Mouse (Mus musculus) embryonic facial prominence, embryonic 14.5 days (tissue): ENCODE results near the gene Dact2. TPM values are rescaled to one million over a fixed set of nuclear protein-coding genes. Genes with fewer than 3 reads are reported as not detected.
A peak's percentile ranks its signal among the peaks of the same experiment; 100 is the strongest.

ENCODE experiments used
- ATAC-seq: fragments of 200-750 bp; cut with Nextera tagmentation; 2 replicates; pipeline ENCODE4 v1.8.0; 2017; ENCODE audit warnings: low read depth, moderate number of reproducible peaks, moderate TSS enrichment
- DNase-seq: peaks from one replicate; pipeline ENCODE4 v3.0.0-alpha.2; 2015; ENCODE audit warnings: low spot score
- H3K27ac ChIP-seq: fragments of 300-500 bp; sonication (generic); replicated peaks from 2 replicates; pipeline ENCODE4 v1.5.1; 2014; ENCODE audit warnings: low read depth, mild to moderate bottlenecking, low read length, moderate library complexity
- H3K27me3 ChIP-seq: fragments of 300-500 bp; sonication (generic); replicated peaks from 2 replicates; pipeline ENCODE4 v1.6.1; 2014; ENCODE audit warnings: low read length; ENCODE audit not compliant: control insufficient read depth, insufficient read depth
- H3K36me3 ChIP-seq: fragments of 300-500 bp; sonication (generic); 2 replicates; pipeline ENCODE4 v1.6.1; 2014; ENCODE audit warnings: low read length, mixed read lengths; ENCODE audit not compliant: control insufficient read depth, insufficient read depth
- H3K4me1 ChIP-seq: fragments of 300-500 bp; sonication (generic); 2 replicates; pipeline ENCODE4 v1.6.1; 2014; ENCODE audit warnings: antibody characterized with exemption, low read length; ENCODE audit not compliant: control insufficient read depth, insufficient read depth
- H3K4me2 ChIP-seq: fragments of 300-500 bp; sonication (generic); 2 replicates; pipeline ENCODE4 v1.6.1; 2014; ENCODE audit warnings: low read depth, mild to moderate bottlenecking, low read length, moderate library complexity, mixed read lengths
- H3K4me3 ChIP-seq: fragments of 300-500 bp; sonication (generic); 2 replicates; pipeline ENCODE4 v1.5.1; 2014; ENCODE audit warnings: low read depth, mild to moderate bottlenecking, low read length
- H3K9ac ChIP-seq: fragments of 300-500 bp; sonication (generic); 2 replicates; pipeline ENCODE4 v1.6.1; 2014; ENCODE audit warnings: low read depth, mild to moderate bottlenecking, low read length, moderate library complexity, mixed read lengths
- H3K9me3 ChIP-seq: fragments of 300-500 bp; sonication (generic); 2 replicates; pipeline ENCODE4 v1.6.1; 2016; ENCODE audit warnings: low read length; ENCODE audit not compliant: control insufficient read depth
- WGBS: fragments of 180-500 bp; shearing (Covaris S2); extraction: QIAGEN DNeasy Blood & Tissue Kit; methylation state at CpG from one replicate; pipeline ENCODE4 v1.1.7; 2014; 5-methylcytosine and 5-hydroxymethylcytosine counted together
- polyA plus RNA-seq: library from polyadenylated mRNA; unstranded; fragments of >200 nt; fragmentation: Nextera tagmentation; extraction: Ambion mirVana; gene quantifications from 2 replicates; pipeline ENCODE4 v1.2.1, GENCODE M21; 2014

Dact2 gene
- polyA plus RNA-seq, 1 experiment from 2014 or later, result 4.4 TPM

DNA sequence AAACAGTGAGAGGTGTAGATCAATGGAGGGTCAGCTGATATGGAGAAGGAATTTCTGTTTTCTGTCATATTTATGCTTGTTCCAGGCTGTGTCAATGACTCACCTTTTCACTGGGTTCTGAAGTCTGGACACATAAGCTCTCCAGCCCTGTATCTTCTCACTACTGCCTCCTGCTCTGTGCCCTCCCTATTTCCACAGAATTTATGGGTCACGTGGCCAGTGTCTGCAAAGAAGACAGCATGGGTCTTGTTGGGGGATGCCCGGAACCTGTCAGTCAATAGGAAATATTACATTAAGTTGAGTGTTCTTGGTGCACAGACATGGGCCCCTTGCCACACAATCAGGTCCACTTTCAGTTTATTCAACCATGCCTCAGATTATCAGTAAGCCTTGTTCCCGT, 1.1 kb upstream of the Dact2 start:
- no peak for DNase-seq
- no peak overlapping the region for H3K27ac ChIP-seq
- H3K27me3 ChIP-seq, result peaks cover 45% of the 10 kb centered on the region
- H3K9me3 ChIP-seq, result no peaks in the 10 kb centered on the region
- no peak overlapping the region for H3K4me2 ChIP-seq
- WGBS, result 79% methylated on average over 3 of the region's 3 CpGs
- no peak overlapping the region for H3K4me3 ChIP-seq
- ATAC-seq, result no peak
- H3K9ac ChIP-seq, result no peak overlapping the region
- H3K4me1 ChIP-seq, result peaks cover 26% of the 10 kb centered on the region
- no peaks in the 10 kb centered on the region for H3K36me3 ChIP-seq

DNA sequence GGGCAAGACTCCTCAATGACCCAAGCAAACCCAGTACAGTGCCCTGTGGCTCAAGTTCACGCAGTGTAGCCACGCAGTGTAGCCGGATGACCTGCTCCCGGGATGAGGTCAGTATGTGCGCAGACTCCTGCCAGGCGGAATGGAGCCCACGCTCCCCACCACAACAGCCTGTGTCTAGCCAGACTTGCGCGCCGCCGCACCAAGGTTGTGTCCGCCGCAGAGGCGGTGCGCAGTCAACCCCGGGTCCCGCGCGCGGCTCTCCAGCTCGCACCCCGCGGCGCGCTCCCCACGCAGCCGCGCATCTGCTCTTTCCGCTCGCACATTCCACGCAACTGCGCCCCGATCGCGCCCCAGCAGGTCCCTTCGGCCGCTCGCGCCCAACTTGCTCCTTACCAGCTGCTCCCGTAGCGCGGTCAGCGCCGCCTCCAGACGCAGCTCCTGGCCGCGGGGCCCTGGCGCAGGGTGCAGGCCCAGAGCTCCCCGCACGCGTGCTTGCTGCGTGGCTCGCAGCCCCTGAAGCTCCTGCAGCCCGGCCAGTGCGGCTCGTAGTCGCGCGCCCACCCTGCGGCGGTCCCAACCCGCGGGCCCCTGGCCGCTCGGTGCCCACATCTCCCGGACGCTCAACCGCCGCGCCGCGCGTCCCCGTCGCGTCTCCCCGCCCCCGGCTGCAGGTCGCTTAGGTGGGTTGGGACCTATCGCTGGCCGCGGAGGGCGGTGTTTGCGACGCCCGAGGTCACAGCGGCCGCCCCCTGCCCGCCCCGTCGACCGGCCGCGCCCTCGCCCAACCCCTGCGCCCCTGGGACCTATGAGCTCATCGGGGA, 773 bp downstream of the Dact2 start:
- peak; percentile 34 for DNase-seq
- under 1% methylated on average over 64 of the region's 97 CpGs for WGBS
- Histone ChIP-seq H3K9me3 (no peaks in the 10 kb centered on the region), H3K4me1 (peaks cover 28% of the 10 kb centered on the region), H3K4me2 (peak overlapping the region; percentile 93), H3K36me3 (no peaks in the 10 kb centered on the region), H3K27ac (no peak overlapping the region), H3K27me3 (peaks cover 45% of the 10 kb centered on the region), H3K9ac (peak overlapping the region; percentile 79), H3K4me3 (peak overlapping the region; percentile 69)
- peak; percentile 45 for ATAC-seq

- Histone ChIP-seq H3K36me3 (no peaks in the 10 kb centered on the region), H3K4me1 (peaks cover 28% of the 10 kb centered on the region), H3K9ac (peak overlapping the region; percentile 79), H3K9me3 (no peaks in the 10 kb centered on the region), H3K4me3 (peak overlapping the region; percentile 69), H3K4me2 (peak overlapping the region; percentile 93), H3K27ac (no peak overlapping the region), H3K27me3 (peaks cover 45% of the 10 kb centered on the region)
- WGBS, result 2% methylated on average over 18 of the region's 18 CpGs
- DNase-seq (no peak), ATAC-seq (peak; percentile 5; the same call in 1 of the 2 replicates)
These were observed 1.6 kb downstream of the Dact2 start for GRCm38 (mm10) chr17:14202291-14203030.

DNA sequence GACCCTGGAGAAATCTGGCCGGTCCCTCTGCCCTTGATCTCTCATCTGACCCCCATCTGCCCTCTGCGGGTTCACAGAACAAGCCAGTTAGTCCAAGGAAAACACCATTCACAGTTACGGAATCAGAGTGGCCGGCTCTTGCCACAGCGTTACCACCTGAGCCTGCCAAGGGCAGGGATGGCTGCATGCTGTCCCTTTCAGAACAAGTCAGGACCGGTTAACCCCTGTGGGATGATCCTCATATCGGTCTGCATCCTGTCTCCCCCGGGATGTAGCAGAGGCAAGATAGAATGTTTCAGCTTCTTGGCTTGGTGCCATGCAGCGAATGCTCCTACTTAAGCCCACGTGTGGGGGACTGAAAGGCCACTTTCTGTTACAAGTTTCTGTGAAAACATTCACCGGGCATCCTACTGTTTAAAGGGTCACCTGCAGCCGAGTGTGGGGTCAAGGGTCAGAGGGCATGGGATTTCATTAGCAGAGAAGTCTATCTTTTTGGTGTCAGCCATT, 2.8 kb downstream of the Dact2 start:
- WGBS, result 10% methylated on average over 12 of the region's 12 CpGs
- H3K27ac ChIP-seq, result no peak overlapping the region
- peaks cover 28% of the 10 kb centered on the region for H3K4me1 ChIP-seq
- ATAC-seq, result no peak; the same call in 1 of the 2 replicates
- no peak overlapping the region for H3K9ac ChIP-seq
- peak overlapping the region; percentile 93 for H3K4me2 ChIP-seq
- DNase-seq, result peak; percentile 78
- peak overlapping the region; percentile 13; the same call in 1 of the 2 replicates for H3K4me3 ChIP-seq
- H3K36me3 ChIP-seq, result no peaks in the 10 kb centered on the region
- H3K27me3 ChIP-seq, result peaks cover 43% of the 10 kb centered on the region
- no peaks in the 10 kb centered on the region for H3K9me3 ChIP-seq

GRCm38 (mm10) chr17:14200206-14200605, 3.9 kb downstream of the Dact2 start:
- ATAC-seq (no peak), DNase-seq (no peak)
- Histone ChIP-seq H3K4me3 (no peak overlapping the region), H3K4me1 (peaks cover 28% of the 10 kb centered on the region), H3K36me3 (no peaks in the 10 kb centered on the region), H3K27ac (no peak overlapping the region), H3K9ac (no peak overlapping the region), H3K9me3 (no peaks in the 10 kb centered on the region), H3K27me3 (peaks cover 39% of the 10 kb centered on the region), H3K4me2 (no peak overlapping the region)
- WGBS, result 90% methylated on average over 7 of the region's 7 CpGs

DNA sequence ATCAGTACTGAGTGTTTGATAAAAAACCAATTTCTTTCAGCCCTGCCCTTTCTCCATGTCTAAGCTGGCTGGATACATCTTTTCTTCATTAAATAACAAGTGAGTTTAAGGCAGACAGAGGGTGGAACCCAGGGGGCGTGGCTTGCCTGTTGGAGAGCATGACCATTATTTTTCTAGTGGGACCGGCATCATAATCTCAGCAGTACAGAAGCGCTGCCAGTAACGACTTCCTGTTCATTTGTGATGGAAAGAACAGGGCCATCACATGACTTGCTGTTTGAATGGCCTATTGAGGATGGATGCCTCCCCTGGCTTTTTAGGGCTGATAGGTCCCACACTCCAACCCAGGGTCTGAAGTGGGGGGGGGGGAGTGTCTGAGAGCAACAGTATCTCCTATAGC, 4.5 kb downstream of the Dact2 start:
- Histone ChIP-seq H3K4me1 (peaks cover 28% of the 10 kb centered on the region), H3K4me2 (no peak overlapping the region), H3K27ac (no peak overlapping the region), H3K4me3 (no peak overlapping the region), H3K9me3 (no peaks in the 10 kb centered on the region), H3K27me3 (peaks cover 33% of the 10 kb centered on the region), H3K9ac (no peak overlapping the region), H3K36me3 (no peaks in the 10 kb centered on the region)
- ATAC-seq, result no peak
- DNase-seq, result peak; percentile 57
- WGBS, result 34% methylated on average over 4 of the region's 4 CpGs

- ATAC-seq (no peak), DNase-seq (no peak)
- Histone ChIP-seq H3K4me3 (no peak overlapping the region), H3K27me3 (no peaks in the 10 kb centered on the region), H3K9me3 (peaks cover 3% of the 10 kb centered on the region; the same call in 1 of the 2 replicates), H3K27ac (no peak overlapping the region), H3K36me3 (0 out of 2 replicates have a peak, but pooled peaks cover 4% of the 10 kb centered on the region), H3K4me1 (no peaks in the 10 kb centered on the region), H3K4me2 (no peak overlapping the region), H3K9ac (no peak overlapping the region)
- WGBS, result 32% methylated on average over 9 of the region's 9 CpGs
These were observed 11.2 kb downstream of the Dact2 start for GRCm38 (mm10) chr17:14192924-14193323.

DNA sequence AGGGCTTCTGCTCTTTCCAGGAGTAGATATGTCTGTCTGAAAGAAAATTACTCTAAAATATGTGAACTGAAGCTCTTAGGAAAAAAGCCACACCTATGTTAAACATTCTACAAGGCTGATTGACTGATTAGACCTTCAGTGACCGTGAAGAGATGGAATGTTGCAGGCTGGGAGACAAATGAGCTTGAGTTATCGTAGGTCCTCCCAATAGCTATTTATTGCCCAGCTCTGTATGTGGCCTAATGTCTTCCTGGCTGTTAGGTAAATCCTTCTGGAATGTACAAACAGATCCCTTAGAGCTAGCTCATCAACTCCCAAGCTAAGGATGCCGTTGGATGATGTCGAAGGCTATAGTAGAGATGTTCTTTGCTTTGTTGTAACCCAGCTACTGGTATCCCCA, 11.7 kb downstream of the Dact2 start:
- Histone ChIP-seq H3K4me1 (no peaks in the 10 kb centered on the region), H3K9ac (no peak overlapping the region), H3K27me3 (no peaks in the 10 kb centered on the region), H3K9me3 (peaks cover 3% of the 10 kb centered on the region; the same call in 1 of the 2 replicates), H3K4me2 (no peak overlapping the region), H3K27ac (no peak overlapping the region), H3K4me3 (no peak overlapping the region), H3K36me3 (0 out of 2 replicates have a peak, but pooled peaks cover 4% of the 10 kb centered on the region)
- DNase-seq, result no peak
- no peak for ATAC-seq
- 71% methylated on average over 4 of the region's 4 CpGs for WGBS
